Mouse (Mus musculus) erythroblast, embryonic 14.5 days (primary cell): Measurements from ENCODE around the gene Pdxdc1. TPM values are rescaled to one million over a fixed set of nuclear protein-coding genes. Genes with fewer than 3 reads are reported as not detected.
"Not testable (repeated sequence)": the region's sequence is repeated elsewhere in the genome, so short reads cannot be mapped to it uniquely, and the experiment has no call there.

ENCODE experiments used
- H3K27me3 ChIP-seq: 2 replicates; pipeline ENCODE4 v1.6.1; 2012; ENCODE audit warnings: inconsistent platforms; ENCODE audit not compliant: control insufficient read depth
- H3K36me3 ChIP-seq: 2 replicates; pipeline ENCODE4 v1.6.1; 2012; ENCODE audit warnings: mild to moderate bottlenecking, inconsistent platforms; ENCODE audit not compliant: control insufficient read depth
- H3K4me1 ChIP-seq: 2 replicates; pipeline ENCODE4 v1.6.1; 2012; ENCODE audit warnings: inconsistent platforms; ENCODE audit not compliant: control insufficient read depth
- H3K4me3 ChIP-seq: replicated peaks from 2 replicates; pipeline ENCODE3; 2012; ENCODE audit warnings: moderate library complexity, mild to moderate bottlenecking, inconsistent platforms
- H3K9me3 ChIP-seq: 2 replicates; pipeline ENCODE4 v1.6.1; 2012; ENCODE audit warnings: low read length, inconsistent platforms, mixed read lengths; ENCODE audit not compliant: control insufficient read depth
- GATA1 ChIP-seq: IDR thresholded peaks from 2 replicates; pipeline ENCODE4 v1.6.1; 2012; ENCODE audit warnings: low read length, inconsistent platforms, mixed read lengths
- TAL1 ChIP-seq: IDR thresholded peaks from 3 replicates; pipeline ENCODE4 v1.6.1; 2012; ENCODE audit warnings: low read length, inconsistent platforms, mixed read lengths
- polyA plus RNA-seq: library from polyadenylated mRNA; stranded (reverse); fragments of >175 nt; gene quantifications from 2 replicates; pipeline ENCODE4 v1.2.3, GENCODE M21; 2012

The Pdxdc1 gene
- polyA plus RNA-seq, 1 experiment = 0.52 TPM

DNA sequence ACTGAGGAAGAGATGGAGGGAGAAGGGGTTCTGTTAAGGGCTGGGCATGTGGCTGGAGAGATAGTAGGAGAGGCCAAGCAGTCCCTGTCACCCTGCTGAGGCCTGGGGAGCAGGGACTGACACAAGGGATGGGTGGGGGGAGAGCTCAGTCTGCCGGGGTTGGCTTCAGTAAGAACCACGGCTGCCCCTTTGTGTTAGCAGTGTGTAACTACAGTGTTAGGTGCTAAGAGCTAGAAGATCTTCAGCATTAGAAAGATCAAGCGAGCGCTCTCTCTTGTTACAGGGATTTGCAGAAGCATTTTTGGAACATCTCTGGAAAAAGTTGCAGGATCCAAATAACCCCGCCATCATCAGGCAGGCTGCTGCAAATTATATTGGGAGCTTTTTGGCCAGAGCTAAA is 98.3 kb downstream of the Pdxdc1 start:
- no peak for TF ChIP-seq TAL1
- no peak for TF ChIP-seq GATA1
- Histone ChIP-seq H3K36me3 (peaks cover 88% of the 10 kb centered on the region), H3K4me3 (no peak overlapping the region), H3K9me3 (no peaks in the 10 kb centered on the region), H3K4me1 (no peaks in the 10 kb centered on the region), H3K27me3 (no peaks in the 10 kb centered on the region)

DNA sequence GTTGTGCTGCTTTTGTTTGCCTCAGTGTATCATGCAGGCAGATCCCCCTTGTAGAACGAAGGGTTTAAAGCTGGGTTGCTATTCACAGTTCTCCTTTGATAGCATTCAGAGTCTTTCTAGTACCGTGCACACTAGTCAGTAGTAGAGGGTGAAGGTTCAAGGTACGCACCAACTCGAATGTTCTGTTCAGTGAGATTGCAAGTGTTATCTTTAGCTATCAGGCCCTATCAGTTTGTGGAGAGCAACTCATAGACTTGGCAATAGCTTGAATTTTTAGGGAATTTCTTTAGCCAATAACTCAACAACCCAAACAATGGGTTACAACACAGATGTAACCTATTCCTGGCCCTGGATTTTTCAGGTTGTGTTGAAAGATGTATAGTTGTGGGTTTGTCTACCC is 101.7 kb downstream of the Pdxdc1 start:
- no peaks in the 10 kb centered on the region for H3K9me3 ChIP-seq
- no peak overlapping the region for H3K4me3 ChIP-seq
- no peak for TF ChIP-seq GATA1
- no peak for TF ChIP-seq TAL1
- no peaks in the 10 kb centered on the region for H3K27me3 ChIP-seq
- peaks cover 86% of the 10 kb centered on the region for H3K36me3 ChIP-seq
- no peaks in the 10 kb centered on the region for H3K4me1 ChIP-seq

DNA sequence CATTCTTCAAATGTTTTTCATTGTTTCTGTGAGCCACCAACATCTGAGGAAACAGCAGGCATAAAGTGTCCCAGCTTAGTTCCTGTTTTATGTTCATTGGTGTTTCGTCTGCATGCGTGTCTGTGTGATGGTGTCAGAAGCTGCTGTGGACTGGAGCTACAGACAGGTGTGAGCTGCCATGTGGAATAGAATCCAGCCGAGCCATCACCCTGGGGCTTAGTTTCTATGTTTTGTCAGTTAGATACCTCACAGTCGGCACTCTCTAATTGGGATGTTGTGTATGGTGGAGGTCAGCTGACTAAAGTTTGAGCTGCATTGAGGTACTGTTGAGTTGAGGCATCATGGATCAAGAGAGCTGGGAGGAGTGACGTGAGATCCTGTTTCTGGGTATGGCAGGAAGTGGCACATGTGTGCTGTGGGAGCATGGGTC is 106.2 kb downstream of the Pdxdc1 start:
- TF ChIP-seq GATA1 = no peak
- TF ChIP-seq TAL1 = no peak
- Histone ChIP-seq H3K4me1 (no peaks in the 10 kb centered on the region), H3K4me3 (no peak overlapping the region), H3K36me3 (peaks cover 91% of the 10 kb centered on the region), H3K27me3 (no peaks in the 10 kb centered on the region), H3K9me3 (no peaks in the 10 kb centered on the region)

DNA sequence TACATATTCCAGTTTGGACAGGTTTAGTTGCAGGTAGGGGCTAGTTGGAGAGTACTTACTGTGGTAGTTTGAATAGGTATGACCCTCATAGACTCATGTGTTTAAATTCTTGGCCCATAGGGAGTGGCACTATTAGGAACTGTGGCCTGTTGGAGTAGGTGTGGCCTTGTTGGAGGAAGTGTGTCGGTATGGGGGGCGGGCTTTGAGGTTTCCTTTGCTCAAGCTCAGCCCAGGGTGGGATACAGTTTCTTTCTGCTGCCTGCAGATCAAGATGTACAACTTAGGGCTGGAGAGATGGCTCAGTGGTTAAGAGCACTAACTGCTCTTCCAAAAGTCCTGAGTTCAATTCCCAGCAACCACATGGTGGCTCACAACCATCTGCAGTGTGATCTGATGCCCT is 109.5 kb downstream of the Pdxdc1 start:
- not testable (repeated sequence) for H3K4me1 ChIP-seq, H3K27me3 ChIP-seq, H3K9me3 ChIP-seq, H3K4me3 ChIP-seq
- peaks cover 90% of the 10 kb centered on the region for H3K36me3 ChIP-seq

DNA sequence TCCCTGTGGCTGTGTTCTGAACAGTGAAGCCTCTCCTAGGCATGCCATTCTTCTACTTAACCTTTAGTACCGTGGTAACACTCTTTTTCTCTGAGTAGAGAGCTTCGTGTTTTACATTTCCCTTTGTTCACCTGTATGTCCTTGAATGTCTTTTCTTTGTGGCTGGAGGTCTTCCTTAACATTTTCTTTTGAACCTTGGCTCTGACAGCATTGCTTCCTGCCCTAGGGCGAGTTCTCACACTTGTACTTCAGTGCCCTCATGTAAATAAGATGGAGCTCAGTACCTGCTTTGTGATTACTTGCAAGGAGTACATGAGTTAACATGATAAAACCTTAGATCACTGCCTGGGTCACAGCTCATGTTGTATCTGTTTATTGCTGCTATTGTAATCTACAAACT is 117.0 kb downstream of the Pdxdc1 start:
- H3K9me3 ChIP-seq = no peaks in the 10 kb centered on the region
- no peak overlapping the region for H3K4me3 ChIP-seq
- H3K27me3 ChIP-seq = no peaks in the 10 kb centered on the region
- no peak for TF ChIP-seq GATA1
- peaks cover 73% of the 10 kb centered on the region for H3K36me3 ChIP-seq
- peaks cover 14% of the 10 kb centered on the region for H3K4me1 ChIP-seq

Other genes with a start within 250 kb of the Pdxdc1 start
- gene Parn, start 235.0 kb downstream of the Pdxdc1 start, polyA plus RNA-seq = 0.51 TPM in 2 replicates
- 0.08 and 0.15 TPM in 2 replicates for gene Bfar, start 231.3 kb downstream of the Pdxdc1 start, polyA plus RNA-seq
- gene 3110001I22Rik, start 231.2 kb downstream of the Pdxdc1 start, polyA plus RNA-seq = 0.06 and 0.11 TPM in 2 replicates
- not detected in 2 replicates for gene Pla2g10, start 172.1 kb downstream of the Pdxdc1 start, polyA plus RNA-seq
- gene Rrn3, start 122.4 kb downstream of the Pdxdc1 start, polyA plus RNA-seq = 0.38 and 0.41 TPM in 2 replicates
- 0.17 and 0.43 TPM in 2 replicates for gene Ntan1, start 84.3 kb downstream of the Pdxdc1 start, polyA plus RNA-seq
- not detected in 2 replicates for gene Mpv17l, start within 50 bp of the Pdxdc1 start, polyA plus RNA-seq
- gene 2900011O08Rik, start 83.5 kb upstream of the Pdxdc1 start, polyA plus RNA-seq = not detected in 2 replicates
- gene Ifitm7, start 83.8 kb upstream of the Pdxdc1 start, polyA plus RNA-seq = not detected in 2 replicates